Mouse (Mus musculus) heart, postnatal 14 days (tissue): ENCODE measurements at regions not wholly inside any gene's neighbourhood (a gene's known extent, or its start where the extent isn't known, plus 50 kb on each side); places are given as distances from the start of the nearest gene placed in this dataset.

Experiments
- DNase-seq, 2 experiments: peaks; one replicate each; pipeline ENCODE4 v3.0.0; 2021 to 2022
- intact Hi-C: fragments of 180-260 bp; cut with DNase I; formaldehyde crosslinking; loops from one replicate; pipeline ENCODE4 v1.15.1; 2025

DNA sequence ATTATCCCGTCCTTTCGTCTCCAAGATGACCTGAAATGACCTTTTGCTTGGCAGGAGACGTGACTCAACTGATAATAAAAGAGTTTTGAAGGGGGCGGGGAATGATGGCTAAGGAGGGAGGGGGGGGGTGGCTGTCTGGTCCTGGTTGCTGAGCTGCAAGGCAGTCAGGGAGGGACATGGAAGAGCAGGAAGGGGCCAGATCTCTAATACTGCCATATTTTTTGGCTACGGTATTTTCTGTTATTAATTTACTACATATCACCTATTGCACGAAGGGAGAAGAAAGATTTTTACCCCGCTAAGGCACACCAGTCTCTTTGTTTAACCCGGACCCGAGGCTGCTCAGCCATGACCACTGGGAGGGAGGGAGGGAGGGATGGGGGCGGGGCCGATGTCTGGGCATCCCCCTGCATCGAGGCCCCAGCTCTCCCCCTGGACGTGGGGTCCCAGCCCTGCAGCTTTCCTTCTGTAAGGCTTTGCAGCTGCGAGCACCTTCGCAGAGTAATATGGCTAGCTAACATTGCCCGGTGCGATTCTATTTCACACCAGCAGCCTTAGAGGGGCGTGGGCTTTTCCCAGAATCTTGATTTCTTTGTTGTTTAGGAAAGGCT is 111.8 kb upstream of the Ubash3b start:
- intact Hi-C loops: no loop called here
- DNase-seq: peak; percentile 12 to 25

- intact Hi-C loops: no loop called here
- DNase-seq: peak; percentile 6 to 16
Measured at GRCm38 (mm10) chr9:41272596-41272995, 111.1 kb upstream of the Ubash3b start.

DNA sequence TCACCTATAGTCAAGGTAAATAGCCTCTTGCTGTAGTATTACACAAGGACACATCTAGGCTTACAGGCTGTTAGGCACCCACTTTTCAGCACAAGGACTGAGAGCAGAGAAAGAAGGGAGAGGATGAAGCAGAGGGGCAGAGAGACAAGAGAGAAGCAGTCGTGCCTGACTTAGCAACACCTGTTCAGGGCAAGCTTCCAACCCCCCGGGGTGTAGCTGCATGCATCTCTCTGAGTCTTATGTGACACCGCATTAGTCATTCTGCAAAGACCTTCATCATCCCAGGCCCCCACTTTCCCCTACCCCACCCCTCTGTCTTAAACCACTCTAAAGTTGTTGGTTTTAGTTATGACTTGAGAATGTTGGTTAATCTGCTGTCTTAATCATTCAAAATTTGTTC is 106.6 kb upstream of the Ubash3b start:
- intact Hi-C loops: no loop called here
- no peak for DNase-seq

GRCm38 (mm10) chr9:41264485-41264884 is 103.0 kb upstream of the Ubash3b start:
- intact Hi-C loops: no loop called here
- no peak for DNase-seq

- DNase-seq: no peak
- intact Hi-C loops: no loop called here
Measured at GRCm38 (mm10) chr9:41257244-41257643, 95.7 kb upstream of the Ubash3b start.

DNA sequence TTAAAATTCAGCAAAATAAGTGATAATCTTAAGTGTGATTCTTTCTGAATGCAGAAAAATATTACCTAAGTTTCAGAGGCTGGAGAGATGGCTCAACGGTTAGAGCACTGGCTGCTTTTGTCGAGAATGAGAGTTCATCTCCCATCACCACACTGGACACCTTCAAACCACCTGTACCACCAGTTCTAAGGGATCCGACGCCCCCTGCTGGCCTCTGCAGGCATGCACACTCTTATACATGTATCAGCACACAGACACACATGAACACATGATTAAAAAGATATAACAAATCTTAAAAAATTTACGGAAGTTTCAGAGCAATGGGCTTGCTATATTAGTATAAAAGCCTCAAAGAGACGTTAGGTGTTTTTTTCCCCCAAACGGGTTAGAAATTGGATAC is 80.9 kb upstream of the Ubash3b start:
- intact Hi-C loops: no loop called here
- DNase-seq: no peak

DNA sequence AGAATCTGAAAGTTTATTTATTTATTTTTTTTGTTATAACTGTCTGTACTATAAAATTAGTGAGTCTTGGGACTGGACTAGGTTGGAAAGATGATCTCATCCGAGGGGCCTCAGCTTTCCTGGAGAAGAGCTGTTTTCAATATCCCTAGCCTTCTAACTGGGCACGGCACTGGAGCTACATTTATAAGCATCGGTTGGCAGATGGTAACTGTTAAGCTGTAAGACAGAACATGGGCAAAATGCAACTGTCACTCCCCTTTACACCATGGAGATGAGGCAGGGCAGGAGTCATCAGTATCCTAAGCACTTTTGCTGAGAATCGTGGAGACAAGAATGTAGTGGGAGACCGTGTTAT is 77.6 kb upstream of the Ubash3b start:
- intact Hi-C loops: no loop called here
- DNase-seq: no peak

- intact Hi-C loops: no loop called here
- no peak for DNase-seq
Measured at GRCm38 (mm10) chr9:41238395-41239096, 77.0 kb upstream of the Ubash3b start.

- intact Hi-C loops: no loop called here
- no peak for DNase-seq
Measured at GRCm38 (mm10) chr9:41237265-41237664, 75.8 kb upstream of the Ubash3b start.

- no peak for DNase-seq
- intact Hi-C loops: loop anchor here (2.0 to 10.0 kb wide), 3 partner anchors 162 to 1046 kb away; no protein-coding TSS in a partner anchor
Measured at GRCm38 (mm10) chr9:41229225-41229582, 67.7 kb upstream of the Ubash3b start.

DNA sequence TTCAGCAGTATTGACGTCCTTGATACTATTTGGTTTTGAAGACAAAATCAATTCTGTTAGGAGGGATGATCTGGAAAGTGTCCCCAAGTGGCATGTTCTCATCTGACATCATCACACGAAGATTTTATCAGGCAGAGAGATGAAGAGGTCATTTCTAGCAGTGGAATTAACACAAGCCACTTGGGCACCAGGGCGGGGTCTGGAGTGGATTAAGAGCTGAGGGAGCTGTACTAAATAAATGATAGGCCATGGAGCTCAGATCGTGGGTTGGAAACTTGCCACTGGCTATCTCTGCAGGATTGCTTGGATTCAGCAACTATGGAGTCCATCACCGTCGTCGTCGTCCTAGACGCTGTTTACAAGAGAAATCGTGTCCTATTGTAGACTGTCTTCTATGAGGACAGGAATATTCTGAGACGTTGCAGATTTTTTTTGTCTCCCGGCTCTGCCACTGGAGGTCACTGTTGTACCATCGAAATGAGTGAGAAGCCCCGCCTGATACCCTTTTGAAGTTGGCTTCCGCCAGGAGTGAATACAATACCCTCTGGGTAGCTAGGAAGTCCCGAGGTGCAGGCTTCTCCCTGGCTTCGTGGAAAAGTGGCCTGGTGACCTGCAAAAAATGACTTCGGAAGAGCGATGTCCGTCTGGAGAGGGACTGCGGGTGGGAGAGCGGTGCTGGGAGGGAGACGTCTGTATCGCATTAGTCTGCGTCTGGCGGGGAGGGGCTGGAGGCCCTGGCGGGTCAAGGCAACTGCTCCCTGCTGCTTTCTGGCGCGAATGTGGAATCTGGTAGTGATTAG is 67.1 kb upstream of the Ubash3b start:
- intact Hi-C loops: loop anchor here (1.0 to 10.0 kb wide), 4 partner anchors 162 to 1046 kb away; no protein-coding TSS in a partner anchor
- peak; percentile 90 to 95 for DNase-seq

GRCm38 (mm10) chr9:41223406-41223805 is 61.9 kb upstream of the Ubash3b start:
- no peak for DNase-seq
- intact Hi-C loops: loop anchor here (10.0 kb wide), 1 partner anchor 1051 kb away; no protein-coding TSS in a partner anchor

- DNase-seq: no peak
- intact Hi-C loops: loop anchor here (10.0 kb wide), 1 partner anchor 1052 kb away; no protein-coding TSS in a partner anchor
Measured at GRCm38 (mm10) chr9:41222346-41223015, 61.0 kb upstream of the Ubash3b start.

- DNase-seq: no peak
- intact Hi-C loops: loop anchor here (10.0 kb wide), 1 partner anchor 1054 kb away; no protein-coding TSS in a partner anchor
Measured at GRCm38 (mm10) chr9:41221110-41221790, 59.8 kb upstream of the Ubash3b start.

DNA sequence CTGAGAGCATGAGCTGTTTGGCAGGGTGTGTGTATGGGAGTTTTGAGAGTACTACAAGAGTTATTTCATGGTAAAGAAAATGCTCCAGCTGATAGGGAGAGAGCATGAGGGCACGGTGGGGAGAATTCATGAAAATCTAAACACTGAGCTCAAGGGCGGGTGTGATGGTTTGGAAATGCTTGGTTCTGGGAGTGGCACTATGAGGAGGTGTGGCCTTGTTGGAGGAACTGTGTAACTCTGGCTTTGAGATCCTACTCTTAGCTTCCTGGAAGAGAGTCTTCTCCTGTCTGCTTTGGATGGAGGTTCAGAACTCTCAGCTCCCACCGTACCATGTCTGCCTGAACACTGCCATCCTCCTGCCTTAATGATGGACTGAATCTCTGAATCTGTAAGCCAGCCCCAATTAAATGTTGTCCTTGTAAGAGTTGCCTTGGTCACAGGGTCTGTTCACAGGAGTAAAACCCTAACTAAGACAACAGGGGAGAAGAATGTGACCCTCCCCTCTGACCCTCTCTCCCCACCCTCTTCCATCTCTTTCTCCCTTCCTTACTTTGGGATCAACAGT is 58.7 kb upstream of the Ubash3b start:
- intact Hi-C loops: loop anchor here (10.0 kb wide), 1 partner anchor 1055 kb away; no protein-coding TSS in a partner anchor
- DNase-seq: no peak

DNA sequence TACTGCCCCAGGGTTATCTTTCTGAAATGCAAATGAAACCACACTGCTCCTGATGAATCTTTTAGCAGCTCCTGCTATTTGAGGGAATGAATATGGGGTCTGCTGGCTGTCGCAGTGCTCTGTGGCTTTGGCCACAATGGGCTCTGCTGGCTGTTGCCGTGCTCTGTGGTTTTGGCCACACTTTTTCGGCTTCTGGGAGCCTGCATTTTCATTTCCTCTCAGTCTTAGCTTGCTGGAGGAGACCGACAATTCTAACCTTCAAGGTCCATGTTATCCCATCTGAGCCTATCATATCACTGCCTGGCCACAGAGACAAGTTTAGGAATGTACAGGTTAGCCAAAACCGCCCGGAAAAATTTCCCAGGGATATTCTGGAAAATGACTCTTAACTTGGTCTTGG is 57.2 kb upstream of the Ubash3b start:
- DNase-seq: no peak
- intact Hi-C loops: no loop called here

- DNase-seq: no peak
Measured at GRCm38 (mm10) chr9:41216248-41216647, 54.8 kb upstream of the Ubash3b start.

GRCm38 (mm10) chr9:41215026-41215425 is 53.5 kb upstream of the Ubash3b start:
- DNase-seq: no peak
- intact Hi-C loops: no loop called here

More at GRCm38 (mm10) chr9:41216248-41216647, 54.8 kb upstream of the Ubash3b start:
- intact Hi-C loops: no loop called here

DNA sequence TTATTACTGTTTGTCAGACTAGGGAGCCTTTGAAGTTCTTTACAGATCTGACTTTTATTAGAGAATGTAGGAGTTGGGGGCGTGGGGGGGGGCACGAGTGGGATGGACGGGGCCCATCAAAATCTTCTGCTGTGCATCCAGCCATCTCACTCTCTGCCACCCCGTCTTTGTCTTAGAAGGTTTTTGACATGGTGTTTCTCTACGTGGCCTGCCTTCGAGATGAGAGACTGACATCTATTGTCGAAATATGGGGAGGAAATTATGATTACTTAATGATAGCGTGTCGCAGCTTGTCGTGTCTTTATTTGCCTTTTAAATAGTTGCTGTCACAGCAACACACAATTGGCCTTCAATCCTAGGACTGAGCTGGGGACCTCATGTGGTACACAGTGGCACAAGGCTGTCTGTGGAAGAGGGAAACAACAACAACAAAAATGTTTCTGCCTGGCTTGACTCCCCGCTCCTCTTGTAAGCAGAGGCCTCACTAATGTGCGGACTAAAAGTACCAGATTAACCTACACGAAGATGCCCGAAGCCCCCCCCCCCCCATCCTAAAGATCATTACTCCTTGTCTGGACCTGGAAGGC is 51.5 kb upstream of the Ubash3b start:
- DNase-seq: no peak
- intact Hi-C loops: no loop called here
